Mouse (Mus musculus) myocyte (in vitro differentiated cells): ENCODE results near the gene Pde1c.

Experiments used
- CEBPB ChIP-seq: IDR thresholded peaks from 2 replicates; pipeline ENCODE4 v1.6.1; 2011; ENCODE audit warnings: mild to moderate bottlenecking, moderate library complexity; ENCODE audit not compliant: poor library complexity, insufficient read depth, severe bottlenecking
- E2F4 ChIP-seq: IDR thresholded peaks from one replicate; pipeline ENCODE4 v1.6.1; 2011; ENCODE audit warnings: mild to moderate bottlenecking, control low read depth, moderate library complexity; ENCODE audit not compliant: insufficient read depth
- MAX ChIP-seq: IDR thresholded peaks from one replicate; pipeline ENCODE4 v1.6.1; 2011; ENCODE audit warnings: low read depth, mild to moderate bottlenecking, control low read depth
- MYOD1 ChIP-seq, 3 experiments: IDR thresholded peaks; one replicate each; pipeline ENCODE4 v1.6.1; 2011; ENCODE audit warnings: control low read depth in 2 of 3, low read depth in 2 of 3, mild to moderate bottlenecking in 2 of 3, moderate library complexity in 1 of 3; ENCODE audit not compliant: insufficient read length in 2 of 3, control insufficient read depth in 1 of 3
- MYOG ChIP-seq, 3 experiments: IDR thresholded peaks; one replicate each; pipeline ENCODE4 v1.6.1; 2011; ENCODE audit warnings: control low read depth in 2 of 3, low read depth in 2 of 3, mild to moderate bottlenecking in 2 of 3; ENCODE audit not compliant: insufficient read length in 2 of 3, control insufficient read depth in 1 of 3, insufficient read depth in 1 of 3
- POLR2A ChIP-seq: IDR thresholded peaks from one replicate; pipeline ENCODE4 v1.6.1; 2011; ENCODE audit warnings: low read depth, mild to moderate bottlenecking, control low read depth, moderate library complexity; ENCODE audit not compliant: insufficient read length
- POLR2AphosphoS2 ChIP-seq: IDR thresholded peaks from one replicate; pipeline ENCODE4 v1.6.1; 2011; ENCODE audit warnings: low read depth, control low read depth; ENCODE audit not compliant: insufficient read length
- REST ChIP-seq: IDR thresholded peaks from one replicate; pipeline ENCODE4 v1.6.1; 2011; ENCODE audit warnings: mild to moderate bottlenecking, control low read depth, moderate library complexity; ENCODE audit not compliant: insufficient read depth, insufficient read length
- SRF ChIP-seq: IDR thresholded peaks from one replicate; pipeline ENCODE4 v1.6.1; 2011; ENCODE audit warnings: low read depth; ENCODE audit not compliant: control insufficient read depth, insufficient read length
- TCF12 ChIP-seq: IDR thresholded peaks from one replicate; pipeline ENCODE4 v1.6.1; 2011; ENCODE audit warnings: mild to moderate bottlenecking, control low read depth; ENCODE audit not compliant: poor library complexity, insufficient read depth, severe bottlenecking
- TCF3 ChIP-seq: IDR thresholded peaks from one replicate; pipeline ENCODE4 v1.6.1; 2011; ENCODE audit warnings: low read depth, control low read depth; ENCODE audit not compliant: insufficient read length
- USF1 ChIP-seq: IDR thresholded peaks from one replicate; pipeline ENCODE4 v1.6.1; 2011; ENCODE audit warnings: low read depth, mild to moderate bottlenecking, control low read depth, moderate library complexity

DNA sequence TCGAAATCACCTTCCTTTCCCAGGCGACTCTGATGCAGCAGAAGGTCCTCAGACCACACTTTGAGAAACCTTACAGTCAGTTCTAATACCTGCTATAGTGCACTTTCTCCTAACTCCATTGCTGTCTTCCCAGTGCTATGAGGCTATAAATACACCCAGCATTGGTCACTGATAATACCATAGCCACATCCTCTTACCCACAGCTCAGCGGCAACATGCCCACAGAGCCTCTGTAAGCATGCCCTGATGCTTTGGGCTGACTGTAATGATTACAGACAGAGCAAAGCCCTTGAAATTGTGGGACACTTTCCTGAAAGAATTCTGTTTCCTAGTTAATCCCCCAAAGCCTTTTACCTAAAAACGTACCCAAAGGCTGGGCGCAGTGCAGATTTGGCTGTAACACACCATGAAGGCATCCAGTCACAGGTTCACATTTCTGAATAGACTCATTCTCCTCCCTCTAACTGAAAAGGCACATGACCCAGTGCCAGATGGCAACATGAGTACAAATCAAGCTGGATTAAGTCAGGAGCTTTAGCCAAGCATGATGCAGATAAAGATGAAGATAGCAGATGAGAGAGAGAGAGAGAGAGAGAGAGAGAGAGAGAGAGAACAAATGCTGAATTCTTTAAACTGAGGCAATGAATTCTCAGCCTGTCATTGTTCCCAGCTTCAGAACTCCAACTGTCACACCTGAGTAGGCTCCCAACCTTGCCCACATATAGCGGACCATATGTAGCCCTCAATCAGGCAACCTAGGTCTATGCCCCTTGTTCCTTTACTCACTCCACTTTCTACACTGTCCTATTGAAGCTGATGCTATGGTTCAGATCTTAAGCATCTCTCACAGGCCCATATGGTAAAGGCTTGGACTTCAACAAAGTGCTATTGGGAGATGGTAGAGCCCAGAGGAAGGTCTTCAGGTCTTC is 44.7 kb downstream of the Pde1c start:
- TF ChIP-seq MAX (no peak), MYOD1 (IDR thresholded peaks at IDR 0.05; ENCODE audit: control insufficient read depth in 1 of 3, insufficient read length in 2 of 3, low read depth in 2 of 3) (no peak), SRF (no peak), POLR2A (no peak), USF1 (no peak), TCF12 (no peak), TCF3 (no peak), POLR2AphosphoS2 (no peak), CEBPB (no peak), MYOG (IDR thresholded peaks at IDR 0.05; ENCODE audit: control insufficient read depth in 1 of 3, insufficient read depth in 1 of 3, insufficient read length in 2 of 3, low read depth in 2 of 3) (no peak), REST (no peak), E2F4 (no peak)
